1 mouse cellular context compared by ENCODE assay signal in genomic region chr5:115156933-115157589, GRCm38 (mm10).
TF ChIP-seq lines count a peak whose summit lies in the region.

No protein-coding gene starts in this region.

TF ChIP-seq in CH12.LX, 34 proteins besides CTCF, POLR2A, EP300 and RAD21 (continued from another document):
- TF ChIP-seq SIN3A (IDR thresholded peaks at IDR 0.05; ENCODE audit: low read length) = 0 out of 2 replicates have a peak, but pooled peaks have one; percentile 35
- no peak for TF ChIP-seq USF1 (IDR thresholded peaks at IDR 0.05; ENCODE audit: low read depth, low read length)
- TF ChIP-seq MEF2A (IDR thresholded peaks at IDR 0.05; ENCODE audit: borderline replicate concordance, low read depth, low read length) = no peak
- TF ChIP-seq ZNF384 (IDR thresholded peaks at IDR 0.05; ENCODE audit: low read depth, low read length) = peak; percentile 91
